Mouse (Mus musculus): ENCODE data around the gene Chrna1.

DNA sequence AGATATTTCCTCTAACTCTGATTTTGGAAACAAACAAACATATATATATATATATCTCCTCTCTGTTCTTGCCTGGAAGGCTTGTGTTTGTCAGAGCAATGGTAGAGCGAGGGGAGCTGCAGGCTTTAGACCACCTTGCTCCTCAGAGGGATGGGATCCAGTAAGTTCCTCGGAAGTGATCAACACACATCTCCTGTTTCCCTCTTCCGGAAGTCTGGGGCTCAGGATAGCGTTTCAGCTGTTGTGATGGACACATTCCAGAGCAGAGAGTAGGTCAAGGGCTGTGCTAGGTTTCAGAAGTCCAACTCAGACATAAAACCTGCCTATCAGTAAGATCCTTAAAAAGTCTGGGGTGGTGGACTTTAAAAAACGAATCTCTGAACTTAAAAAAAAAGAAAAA, 970 bp downstream of the Chrna1 start:
- TF ChIP-seq CTCF (IDR thresholded peaks at IDR 0.05; ENCODE audit: low read depth, low read length) (no peak), POLR2A (IDR thresholded peaks at IDR 0.05; ENCODE audit: borderline replicate concordance, low read depth, low read length) (no peak)
